Mouse (Mus musculus): ENCODE results near the gene Map3k4. TPM values are rescaled to one million over a fixed set of nuclear protein-coding genes. Genes with fewer than 3 reads are reported as not detected.

The Map3k4 gene
- total RNA-seq, 4 experiments from 2014 or later: 39.7 to 57.5 (median 49.8) TPM

- no peak for DNase-seq (ENCODE audit: low spot score)
Measured at GRCm38 (mm10) chr17:12184283-12184682, 134.3 kb downstream of the Map3k4 start.

- DNase-seq (ENCODE audit: low spot score): no peak
Measured at GRCm38 (mm10) chr17:12182702-12183485, 135.7 kb downstream of the Map3k4 start.

GRCm38 (mm10) chr17:12179766-12180165 is 138.8 kb downstream of the Map3k4 start:
- DNase-seq (ENCODE audit: low spot score): no peak

- no peak for DNase-seq (ENCODE audit: low spot score)
Measured at GRCm38 (mm10) chr17:12179339-12179738, 139.3 kb downstream of the Map3k4 start.

Other genes starting within 250 kb of the Map3k4 start
- 1 to 10 TPM; 2.5 to 3.8 (median 3.4) TPM for gene Agpat4, start 200.1 kb downstream of the Map3k4 start, total RNA-seq (2022)
- not detected for gene Plg, start 59.8 kb upstream of the Map3k4 start, total RNA-seq (2022)
- 10 to 100 TPM in 3 of 4 experiments, 1 to 10 TPM in 1; 9.4 to 18.1 (median 13.0) TPM for gene Slc22a3, start 188.9 kb upstream of the Map3k4 start, total RNA-seq (2022)